Mouse (Mus musculus) heart, postnatal 25 days (tissue): ENCODE measurements around the gene B430218F22Rik. TPM values are rescaled to one million over a fixed set of nuclear protein-coding genes. Genes with fewer than 3 reads are reported as not detected.
"Not testable (repeated sequence)": the region's sequence is repeated elsewhere in the genome, so short reads cannot be mapped to it uniquely, and the experiment has no call there.

Experiments used
- DNase-seq: peaks from one replicate; pipeline ENCODE4 v3.0.0; 2022; ENCODE audit warnings: low spot score
- intact Hi-C: fragments of 180-260 bp; cut with DNase I; formaldehyde crosslinking; loops from one replicate; pipeline ENCODE4 v1.15.1; 2025
- total RNA-seq, 2 experiments: library from RNA; stranded (reverse); gene quantifications; 2 replicates each; pipeline ENCODE4 v1.2.3; 2021

The B430218F22Rik gene
- total RNA-seq: under 1 TPM; 0.17 to 0.29 TPM

DNA sequence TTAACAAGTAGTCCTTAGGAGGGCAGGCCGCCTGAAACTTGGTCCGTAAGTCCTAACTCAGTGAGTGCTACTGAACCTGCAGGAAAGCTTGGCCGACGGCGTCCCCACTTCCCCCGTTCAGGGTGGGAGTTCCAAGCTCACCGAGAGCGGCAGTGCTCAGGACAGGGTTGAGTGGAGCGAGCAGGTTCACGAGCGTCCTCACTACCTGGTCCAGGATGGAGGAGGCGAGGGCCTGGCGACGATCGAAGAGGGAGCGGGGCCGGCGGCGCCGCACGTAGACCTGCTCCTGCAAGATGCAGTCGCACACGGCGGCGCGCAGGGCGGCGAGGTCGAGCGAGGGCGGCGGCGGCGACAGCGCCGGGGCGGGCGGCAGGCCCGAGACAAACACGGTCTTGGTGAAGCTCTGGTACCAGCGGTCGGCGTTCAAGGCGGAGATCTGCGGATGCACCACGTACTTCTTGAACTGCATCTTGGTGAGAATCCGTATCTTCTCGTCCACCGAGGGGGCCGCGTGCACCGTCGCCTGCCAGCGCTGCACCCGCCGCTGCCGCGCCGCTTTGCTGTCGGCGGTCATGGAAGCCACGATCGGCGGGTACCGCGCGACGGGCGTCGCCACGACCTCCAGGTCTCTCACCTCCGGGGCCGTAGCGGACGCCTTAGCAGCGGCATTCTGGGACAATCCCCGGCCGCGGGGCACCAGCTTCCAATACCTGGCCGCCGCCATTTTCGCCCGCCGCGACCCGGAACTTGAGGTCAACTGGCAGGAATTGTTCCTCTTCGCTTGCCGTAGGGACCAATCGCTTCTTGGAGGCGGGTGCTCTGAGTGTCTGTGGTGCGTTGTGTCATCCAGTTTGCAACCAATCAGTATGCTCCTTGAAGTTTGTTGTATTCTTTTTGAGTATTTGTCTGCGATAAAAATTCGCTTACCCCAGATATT, at the start of gene B430218F22Rik, which contains the start of gene Mrps30:
Gene B430218F22Rik, plus strand, starts transcription at position 120 of the 937 bp plus-strand sequence.
Gene Mrps30, minus strand, starts transcription at position 742 of the 937 bp plus-strand sequence.
- intact Hi-C loops: no loop called here
- DNase-seq: peak; percentile 85

DNA sequence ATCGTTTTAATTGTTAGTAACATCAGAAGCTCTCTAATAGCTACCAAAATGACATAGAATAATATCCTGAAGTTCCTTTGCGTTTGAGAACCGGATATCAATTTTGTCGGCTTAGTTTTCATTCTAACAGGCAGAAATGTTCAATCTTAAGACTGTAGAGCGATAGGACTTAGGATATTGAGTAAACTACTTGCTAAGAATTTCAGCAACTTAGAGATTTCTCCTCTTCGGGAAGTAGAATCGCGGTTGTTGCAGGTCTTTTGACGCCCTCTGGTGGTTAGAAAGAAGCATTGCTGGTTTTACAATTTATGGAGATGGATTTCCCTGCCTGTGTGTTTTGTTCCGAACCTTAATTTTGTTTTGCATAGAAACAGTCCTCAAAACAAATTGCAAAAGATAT, 36.2 kb upstream of the B430218F22Rik start:
- intact Hi-C loops: loop anchor here (10.0 kb wide), 1 partner anchor 1015 kb away; no protein-coding TSS in a partner anchor
- DNase-seq: no peak

DNA sequence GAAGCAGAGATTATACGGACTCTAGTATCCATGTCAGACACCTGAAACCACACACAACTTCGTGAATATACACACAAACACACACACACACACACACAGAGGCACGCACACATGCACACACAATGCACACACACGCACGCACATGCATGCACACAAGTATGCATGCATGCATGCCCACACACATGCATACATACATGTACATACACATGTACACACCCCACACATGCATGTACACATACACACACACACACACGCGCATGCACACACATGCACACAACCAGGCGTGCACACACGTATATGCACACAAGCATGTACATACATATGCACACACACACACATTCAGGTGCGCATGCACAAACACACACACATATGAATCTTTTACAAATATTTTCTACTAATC, 35.6 kb upstream of the B430218F22Rik start:
- intact Hi-C loops: loop anchor here (10.0 kb wide), 1 partner anchor 1016 kb away; no protein-coding TSS in a partner anchor
- DNase-seq: no peak

DNA sequence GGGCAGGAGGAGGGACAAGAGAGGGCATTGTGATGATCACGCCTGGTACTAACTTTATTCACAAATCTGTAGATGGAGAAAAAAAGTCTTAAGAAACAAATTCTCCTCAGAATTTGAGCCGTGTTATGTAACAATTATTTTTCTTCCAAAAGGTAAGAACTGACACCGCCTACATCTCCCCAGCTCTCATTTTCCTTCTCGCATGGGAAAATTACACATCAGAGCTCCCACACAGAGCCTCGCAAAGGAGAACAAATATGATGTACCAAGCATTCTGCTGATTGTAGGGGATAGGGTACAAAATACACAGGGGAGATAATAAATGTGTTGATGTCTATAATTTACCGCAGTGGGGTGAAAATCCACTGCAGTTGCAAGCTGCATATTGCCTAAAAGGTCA, 23.1 kb upstream of the B430218F22Rik start:
- intact Hi-C loops: no loop called here
- DNase-seq: no peak

DNA sequence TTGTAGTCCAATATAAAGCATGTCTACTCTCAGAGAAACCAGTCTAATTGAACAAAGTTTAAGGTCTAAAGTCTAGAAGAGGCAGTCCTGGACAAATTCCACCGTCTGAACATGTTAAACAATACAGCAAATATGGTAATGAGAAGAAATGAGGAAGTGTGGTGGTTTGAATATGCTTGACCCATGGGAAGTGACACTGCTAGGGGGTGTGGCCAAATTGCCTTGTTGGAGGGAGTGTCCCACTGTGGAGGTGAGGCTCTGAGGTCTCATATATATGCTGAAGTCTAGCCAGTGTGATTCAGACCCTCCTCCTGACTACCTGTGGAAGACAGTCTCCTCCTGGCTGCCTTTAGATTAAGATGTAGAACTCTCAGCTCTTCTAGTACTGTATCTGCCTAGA, 20.7 kb upstream of the B430218F22Rik start:
- intact Hi-C loops: no loop called here
- no peak for DNase-seq

DNA sequence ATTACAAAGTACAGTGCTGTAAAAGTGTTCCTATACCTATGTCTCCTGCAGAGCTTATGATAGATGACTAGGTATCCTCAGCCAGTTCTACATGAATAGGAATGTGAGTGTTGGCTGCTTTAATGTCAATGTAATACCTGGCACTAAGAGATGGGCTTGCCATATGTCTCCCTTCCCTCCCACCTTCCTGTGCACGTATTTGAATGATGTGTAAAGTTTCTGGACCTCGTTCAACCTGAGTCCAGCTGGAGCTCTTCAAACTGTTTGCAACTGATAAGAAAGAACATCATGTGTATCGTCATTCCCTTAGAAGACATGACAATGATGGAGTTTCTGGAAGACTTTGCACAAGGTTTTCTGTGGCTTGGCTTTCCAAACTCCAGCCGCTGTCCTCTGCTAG, 13.6 kb upstream of the B430218F22Rik start:
- intact Hi-C loops: no loop called here
- no peak for DNase-seq

DNA sequence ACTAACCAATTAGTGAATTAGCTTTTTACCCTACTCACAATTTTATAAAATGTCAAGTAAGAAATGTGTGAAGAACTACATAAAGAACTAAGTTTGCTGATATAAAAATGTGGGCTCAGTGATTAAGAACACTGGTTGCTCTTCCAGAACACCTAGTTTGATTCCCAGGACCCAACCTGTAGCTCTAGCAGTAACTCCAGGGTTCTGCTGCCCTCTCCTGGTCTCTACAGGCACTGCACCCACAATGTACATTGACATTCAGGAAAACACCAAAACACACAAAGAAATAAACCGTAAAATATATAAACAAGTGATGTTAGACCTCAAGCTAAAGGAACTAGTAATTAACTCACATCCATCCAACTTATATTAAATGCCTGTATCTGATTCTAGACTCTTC, 7.3 kb upstream of the B430218F22Rik start:
- intact Hi-C loops: no loop called here
- no peak for DNase-seq

DNA sequence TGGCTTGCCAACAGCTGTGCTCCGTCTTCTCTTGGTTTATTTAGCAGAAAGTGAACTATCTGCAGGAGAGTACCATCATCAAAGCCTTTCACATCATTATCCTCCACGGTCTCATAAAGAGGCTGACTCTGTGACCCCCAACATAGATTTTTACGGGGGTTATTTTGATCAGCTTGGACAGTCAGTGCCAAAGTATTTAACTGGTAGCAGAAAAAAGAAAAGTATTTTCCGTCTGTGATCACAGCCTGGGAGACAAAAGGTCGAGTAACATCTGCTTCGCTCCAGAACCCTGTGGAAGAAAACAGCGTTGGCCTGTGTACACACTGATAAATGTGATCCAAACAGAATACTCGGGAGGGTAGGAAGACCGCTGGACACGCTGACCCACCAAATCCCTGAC, 6.0 kb upstream of the B430218F22Rik start:
- intact Hi-C loops: no loop called here
- no peak for DNase-seq

DNA sequence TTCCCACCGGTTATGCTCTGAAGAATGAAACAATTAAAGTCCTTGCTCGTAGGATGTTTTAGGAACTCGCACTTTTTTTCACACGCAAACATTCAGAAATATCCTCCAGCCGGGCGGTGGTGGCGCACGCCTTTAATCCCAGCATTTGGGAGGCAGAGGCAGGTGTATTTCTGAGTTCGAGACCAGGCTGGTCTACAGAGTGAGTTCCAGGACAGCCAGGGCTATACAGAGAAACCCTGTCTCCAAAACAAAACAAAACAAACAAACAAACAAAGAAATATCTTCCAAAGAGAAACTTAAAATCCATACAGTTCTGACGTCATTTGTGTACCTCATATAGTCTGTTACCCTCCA, 995 bp downstream of the B430218F22Rik start:
- DNase-seq, intact Hi-C loops: not testable (repeated sequence)

DNA sequence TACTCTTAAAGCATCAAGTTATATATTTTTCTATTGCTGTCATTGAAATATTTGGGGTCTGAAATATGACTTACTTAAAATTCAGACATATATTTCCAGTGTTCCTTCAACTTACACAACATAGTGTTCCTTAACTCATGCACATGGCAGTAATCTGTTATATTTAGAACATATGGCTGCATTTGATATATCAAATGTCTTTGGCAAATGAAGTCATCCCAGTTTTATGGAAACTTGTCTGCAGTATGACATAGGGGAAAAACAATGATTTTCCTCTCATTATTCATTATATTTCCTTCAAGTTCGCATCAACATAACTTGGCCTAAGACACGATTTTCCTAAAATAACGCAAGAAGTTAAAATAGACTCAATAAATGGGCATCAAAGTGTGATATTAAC, 9.4 kb downstream of the B430218F22Rik start:
- DNase-seq: no peak
- intact Hi-C loops: no loop called here

DNA sequence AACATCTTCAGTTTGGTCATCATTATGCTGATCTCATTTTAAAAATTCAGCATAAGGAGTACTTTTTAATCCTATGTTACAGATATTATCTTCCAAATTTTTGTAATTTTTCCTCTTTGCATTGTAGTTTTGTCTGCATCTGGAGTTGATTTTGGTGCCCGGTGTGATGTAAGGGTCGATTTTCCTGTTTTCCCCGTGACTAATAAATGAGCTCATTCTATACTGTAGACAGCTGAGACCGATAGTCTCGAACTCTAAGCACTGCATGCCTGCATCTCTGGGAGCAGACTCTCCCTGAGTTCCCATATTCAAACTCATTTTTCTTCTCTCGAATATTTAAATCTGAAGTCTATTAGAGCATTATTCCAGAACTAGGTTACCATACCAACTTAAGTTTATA, 13.9 kb downstream of the B430218F22Rik start:
- DNase-seq: no peak
- intact Hi-C loops: loop anchor here (5.0 kb wide), 3 partner anchors 197 to 977 kb away; no protein-coding TSS in a partner anchor

DNA sequence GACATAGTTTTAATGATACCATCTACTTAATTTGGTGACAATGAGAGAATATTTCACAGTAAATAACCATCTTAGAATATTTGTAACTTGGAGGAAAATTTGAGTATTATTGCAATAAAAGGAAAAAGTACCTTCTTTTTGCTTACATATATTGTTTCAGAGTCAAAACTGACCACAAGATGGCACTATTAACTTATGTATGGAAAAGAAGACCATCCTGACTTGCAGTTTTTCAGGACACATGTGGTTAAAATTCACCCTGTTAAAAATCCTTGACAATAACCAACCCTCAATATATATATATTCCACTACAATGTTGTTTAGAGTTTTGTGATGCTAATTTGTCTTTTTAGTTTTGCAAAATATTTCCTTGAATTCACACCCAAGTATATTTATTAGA, 17.1 kb downstream of the B430218F22Rik start:
- no peak for DNase-seq
- intact Hi-C loops: loop anchor here (5.0 kb wide), 3 partner anchors 194 to 974 kb away; no protein-coding TSS in a partner anchor

DNA sequence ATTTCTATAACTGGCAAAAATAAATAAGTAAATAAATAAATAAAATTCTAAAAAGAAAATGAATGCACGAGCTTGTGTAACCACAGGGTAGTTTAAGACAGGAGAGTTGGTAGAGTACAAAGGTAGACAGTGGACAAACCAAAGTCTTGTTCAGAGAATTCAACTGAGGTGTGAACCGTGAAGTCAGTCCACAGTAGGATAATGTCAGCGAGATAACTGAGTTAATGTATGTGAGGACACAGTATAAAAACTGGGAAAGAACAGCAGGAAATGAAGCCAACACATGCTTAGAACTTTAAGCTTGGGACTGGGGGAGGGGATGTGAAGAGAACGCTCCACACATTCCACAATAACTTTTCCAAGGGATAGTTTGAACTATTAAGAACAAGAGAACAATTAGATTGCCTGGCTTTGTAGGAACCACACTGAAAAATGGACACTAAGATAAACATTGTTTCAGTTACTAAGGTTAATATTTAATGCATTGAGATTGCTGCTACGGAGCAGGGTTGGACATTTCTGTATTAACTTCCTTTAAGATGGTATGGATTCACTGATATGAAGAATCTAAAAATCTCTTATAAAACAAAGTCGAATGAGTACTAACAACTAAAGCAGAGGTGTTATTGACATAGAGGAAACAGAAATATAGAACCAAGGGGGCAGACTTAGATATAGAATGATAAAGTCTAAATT, 25.0 kb downstream of the B430218F22Rik start:
- no peak for DNase-seq
- intact Hi-C loops: no loop called here

DNA sequence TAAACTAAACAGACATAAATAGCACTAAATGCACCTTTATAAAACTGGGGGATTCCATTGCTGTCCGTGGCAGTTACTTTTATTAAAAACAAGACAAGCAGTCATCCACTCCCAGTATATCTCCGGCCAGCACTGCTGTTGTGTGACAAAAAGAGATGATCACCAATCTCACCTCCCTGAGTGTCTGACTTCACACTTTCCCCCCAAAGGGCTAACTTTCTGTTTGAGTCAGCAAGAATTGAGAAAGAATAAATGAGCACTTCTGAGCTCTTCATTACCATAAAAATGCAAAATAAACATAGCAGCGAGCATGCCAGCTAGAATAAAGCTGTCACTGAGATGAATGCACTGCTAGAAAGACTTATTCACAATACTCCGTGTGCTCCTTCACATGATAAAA, 31.7 kb downstream of the B430218F22Rik start:
- intact Hi-C loops: no loop called here
- no peak for DNase-seq

DNA sequence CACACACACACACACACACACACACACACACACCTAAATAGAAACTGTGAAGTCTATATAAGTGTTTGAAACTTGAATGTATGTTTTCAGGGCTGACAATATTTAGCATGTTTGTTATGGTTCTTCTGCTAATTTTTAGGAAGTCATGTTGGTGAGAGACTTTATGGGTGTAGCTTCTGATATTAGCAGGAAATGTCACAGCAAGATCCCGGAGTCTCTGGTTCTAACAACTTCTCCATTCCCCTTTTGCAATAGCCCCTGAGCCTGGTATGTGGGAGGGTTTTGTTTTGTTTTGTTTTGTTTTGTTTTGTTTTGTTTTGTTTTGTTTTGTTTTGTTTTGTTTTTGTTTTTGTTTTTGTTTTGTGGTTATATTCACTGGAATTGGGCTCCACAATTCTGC, 34.0 kb downstream of the B430218F22Rik start:
- DNase-seq: no peak
- intact Hi-C loops: no loop called here

DNA sequence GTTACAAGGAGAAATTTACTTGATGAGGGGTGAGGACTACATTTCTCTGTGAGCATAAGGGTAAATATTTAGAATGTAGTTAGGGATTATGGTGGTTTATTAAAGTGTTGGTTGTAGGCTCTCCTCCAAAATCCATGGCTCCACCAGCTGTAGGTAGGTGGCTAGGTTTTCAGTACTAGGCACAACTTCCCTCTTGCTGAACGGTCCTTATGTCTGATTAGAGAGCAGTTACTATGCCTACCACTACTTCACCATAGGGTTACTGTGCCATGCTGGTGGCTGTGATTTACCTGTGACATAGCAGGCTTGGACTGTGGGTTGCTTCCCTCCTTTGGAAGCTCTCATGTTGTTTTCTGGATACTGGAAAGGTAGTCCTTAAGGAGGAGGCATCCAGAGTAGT, 34.4 kb downstream of the B430218F22Rik start:
- intact Hi-C loops: no loop called here
- no peak for DNase-seq

Other genes with a start within 250 kb of the B430218F22Rik start
- gene Mrps30, start 622 bp downstream of the B430218F22Rik start, total RNA-seq: 10 to 100 TPM; 24.6 to 26.7 TPM